Mouse (Mus musculus) liver, embryonic 13.5 days (tissue): ENCODE measurements around the gene Il1rap. TPM values are rescaled to one million over a fixed set of nuclear protein-coding genes. Genes with fewer than 3 reads are reported as not detected.

Source experiments
- ATAC-seq: fragments of 200-750 bp; cut with Nextera tagmentation; 2 replicates; pipeline ENCODE4 v1.8.0; 2017; ENCODE audit warnings: low read depth, mild to moderate bottlenecking, moderate number of reproducible peaks, moderate library complexity
- DNase-seq: peaks from one replicate; pipeline ENCODE4 v3.0.0; 2022
- H3K27ac ChIP-seq: fragments of 300-500 bp; sonication (generic); 2 replicates; pipeline ENCODE4 v1.5.1; 2015; ENCODE audit warnings: moderate library complexity, mild to moderate bottlenecking, inconsistent platforms
- H3K27me3 ChIP-seq: fragments of 300-500 bp; sonication (generic); 2 replicates; pipeline ENCODE4 v1.6.1; 2015; ENCODE audit warnings: mild to moderate bottlenecking, inconsistent platforms
- H3K36me3 ChIP-seq: fragments of 300-500 bp; sonication (generic); 2 replicates; pipeline ENCODE4 v1.6.1; 2015; ENCODE audit warnings: mild to moderate bottlenecking, inconsistent platforms
- H3K4me1 ChIP-seq: fragments of 300-500 bp; sonication (generic); replicated peaks from 2 replicates; pipeline ENCODE4 v1.6.1; 2015; ENCODE audit warnings: inconsistent platforms
- H3K4me2 ChIP-seq: fragments of 300-500 bp; sonication (generic); 2 replicates; pipeline ENCODE4 v1.6.1; 2015; ENCODE audit warnings: inconsistent platforms, mild to moderate bottlenecking, moderate library complexity
- H3K4me3 ChIP-seq: fragments of 300-500 bp; sonication (generic); replicated peaks from 2 replicates; pipeline ENCODE4 v1.5.1; 2015; ENCODE audit warnings: mild to moderate bottlenecking, inconsistent platforms
- H3K9ac ChIP-seq: fragments of 300-500 bp; sonication (generic); 2 replicates; pipeline ENCODE4 v1.6.1; 2015; ENCODE audit warnings: mild to moderate bottlenecking, inconsistent platforms
- H3K9me3 ChIP-seq: fragments of 300-500 bp; sonication (generic); replicated peaks from 2 replicates; pipeline ENCODE4 v1.6.1; 2016; ENCODE audit warnings: inconsistent platforms
- WGBS: fragments of 180-500 bp; shearing (Covaris S2); methylation state at CpG from one replicate; pipeline ENCODE4 v1.1.7; 2015; ENCODE audit not compliant: insufficient replicate concordance; 5-methylcytosine and 5-hydroxymethylcytosine counted together
- polyA plus RNA-seq: library from polyadenylated mRNA; unstranded; fragments of >200 nt; fragmentation: Nextera tagmentation; extraction: Ambion mirVana; gene quantifications from 2 replicates; pipeline ENCODE4 v1.2.1, GENCODE M21; 2015

Il1rap gene
- polyA plus RNA-seq, 1 experiment from 2014 or later = 1.8 TPM

DNA sequence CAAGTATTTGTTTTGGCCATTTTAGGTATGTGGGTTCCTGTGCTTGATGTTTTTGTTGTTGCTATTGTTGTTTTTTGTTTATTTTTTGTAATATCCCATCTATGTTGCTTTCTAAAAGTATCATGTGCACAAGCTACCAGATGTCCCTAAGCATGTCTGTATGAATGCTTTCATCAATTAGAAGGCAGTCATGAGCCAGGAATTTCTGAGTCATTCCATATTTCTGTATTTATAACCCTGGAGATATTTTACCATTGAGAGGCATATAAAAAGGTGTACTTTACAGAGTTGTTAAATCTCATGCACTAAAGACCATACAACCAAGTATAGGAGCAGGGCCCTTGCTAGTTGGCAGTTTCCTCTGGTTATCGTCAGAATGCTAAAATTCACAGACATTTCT lies 41.6 kb downstream of the Il1rap start:
- H3K9ac ChIP-seq = no peak overlapping the region
- WGBS = 76% methylated on average over 1 of the region's 1 CpGs

DNA sequence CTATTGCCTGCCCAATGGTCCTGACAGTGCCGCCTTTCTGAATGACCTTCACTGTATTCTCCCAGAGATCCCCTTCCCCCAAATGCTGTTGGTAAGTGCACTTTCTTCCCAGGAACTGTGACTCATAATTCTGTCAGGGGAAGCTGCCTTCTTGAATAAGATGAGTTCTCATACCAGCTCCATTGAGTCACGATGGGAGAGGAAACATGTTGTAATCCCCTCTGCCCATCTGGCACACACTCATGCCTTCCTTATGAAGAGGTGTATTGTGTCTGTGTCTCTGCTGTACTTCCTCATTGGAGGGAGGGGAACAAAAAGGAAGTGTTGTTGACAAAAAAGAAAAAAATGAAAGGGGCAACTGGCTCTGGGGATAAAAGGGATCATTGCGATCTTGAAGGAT lies 44.6 kb downstream of the Il1rap start:
- no peak overlapping the region for H3K27ac ChIP-seq
- no peak for ATAC-seq
- no peak overlapping the region for H3K4me2 ChIP-seq
- H3K4me1 ChIP-seq = no peaks in the 10 kb centered on the region
- WGBS = 47% methylated on average over 3 of the region's 3 CpGs
- no peak overlapping the region for H3K4me3 ChIP-seq
- DNase-seq = no peak
- H3K27me3 ChIP-seq = no peaks in the 10 kb centered on the region
- H3K9ac ChIP-seq = no peak overlapping the region
- no peaks in the 10 kb centered on the region for H3K36me3 ChIP-seq
- no peaks in the 10 kb centered on the region for H3K9me3 ChIP-seq

More for the DNA sequence above, 41.6 kb downstream of the Il1rap start:
- Histone ChIP-seq H3K4me3 (no peak overlapping the region), H3K4me2 (no peak overlapping the region), H3K4me1 (no peaks in the 10 kb centered on the region), H3K9me3 (no peaks in the 10 kb centered on the region), H3K36me3 (no peaks in the 10 kb centered on the region), H3K27ac (no peak overlapping the region), H3K27me3 (no peaks in the 10 kb centered on the region)
- no peak for DNase-seq
- no peak for ATAC-seq

DNA sequence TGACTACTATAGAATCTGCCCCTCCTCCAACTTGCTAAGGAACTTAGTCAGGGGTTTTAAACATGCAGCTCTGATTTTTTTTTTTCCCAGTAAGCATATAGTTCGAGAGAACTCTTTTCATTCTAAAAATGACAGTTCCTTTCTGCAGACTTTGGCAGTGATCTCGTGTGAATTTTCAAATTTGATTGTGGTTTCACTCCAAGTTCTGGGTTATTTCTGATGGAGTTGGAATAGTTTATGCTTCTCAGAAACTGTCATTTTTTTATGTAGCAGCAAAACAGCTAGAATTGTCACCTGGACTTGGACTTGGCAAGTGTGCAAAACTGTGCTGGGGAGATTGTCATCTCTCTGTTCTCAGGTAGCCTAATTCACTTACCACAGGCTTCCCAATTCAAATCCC lies 53.3 kb downstream of the Il1rap start:
- Histone ChIP-seq H3K36me3 (no peaks in the 10 kb centered on the region), H3K4me2 (no peak overlapping the region), H3K9me3 (no peaks in the 10 kb centered on the region), H3K27ac (no peak overlapping the region), H3K4me3 (no peak overlapping the region), H3K4me1 (no peaks in the 10 kb centered on the region), H3K27me3 (no peaks in the 10 kb centered on the region), H3K9ac (no peak overlapping the region)
- ATAC-seq (no peak), DNase-seq (no peak)
- WGBS = 40% methylated on average over 2 of the region's 2 CpGs

DNA sequence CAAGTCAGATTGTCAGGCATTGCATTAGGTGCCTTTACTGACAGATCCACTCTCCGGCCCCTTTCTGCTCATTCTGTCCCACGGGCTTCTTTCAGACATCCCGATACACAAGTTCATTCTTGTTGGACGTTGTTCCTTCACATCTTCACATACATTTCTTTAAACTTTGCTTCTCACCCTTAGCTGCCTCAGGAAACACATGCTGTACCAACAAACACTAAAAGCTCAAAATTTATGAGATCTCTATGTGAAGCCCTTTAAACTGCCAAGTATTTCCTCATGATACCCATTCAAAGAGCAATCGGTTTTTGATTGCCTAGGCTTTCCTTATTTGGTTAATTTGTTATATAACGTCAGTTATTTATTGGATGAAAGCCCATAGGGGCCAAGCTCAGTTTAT lies 61.6 kb downstream of the Il1rap start:
- ATAC-seq (no peak), DNase-seq (no peak)
- Histone ChIP-seq H3K27me3 (no peaks in the 10 kb centered on the region), H3K9me3 (no peaks in the 10 kb centered on the region), H3K4me2 (no peak overlapping the region), H3K36me3 (no peaks in the 10 kb centered on the region), H3K4me3 (no peak overlapping the region), H3K4me1 (no peaks in the 10 kb centered on the region), H3K9ac (no peak overlapping the region), H3K27ac (no peak overlapping the region)
- 63% methylated on average over 6 of the region's 6 CpGs for WGBS

DNA sequence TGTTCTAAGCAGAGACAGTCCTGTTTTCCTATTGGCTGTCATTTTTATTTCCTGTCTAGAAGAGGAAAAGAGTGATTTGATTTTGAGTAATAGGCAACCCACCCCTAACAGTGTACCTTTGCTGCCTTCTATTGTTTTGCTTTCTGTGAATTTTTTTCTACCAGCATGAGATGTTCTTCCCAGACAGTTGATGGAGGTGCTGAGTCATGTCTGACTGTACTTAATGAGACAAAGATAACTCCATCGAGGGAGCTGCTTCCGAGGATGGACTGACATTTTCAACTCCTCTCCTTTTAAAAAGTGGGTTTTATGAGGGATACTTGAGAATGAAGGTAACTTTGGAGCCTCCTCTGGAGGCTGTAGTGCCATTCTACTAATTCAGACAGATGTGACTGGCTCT lies 64.6 kb downstream of the Il1rap start:
- no peaks in the 10 kb centered on the region for H3K36me3 ChIP-seq
- no peak overlapping the region for H3K27ac ChIP-seq
- no peaks in the 10 kb centered on the region for H3K9me3 ChIP-seq
- ATAC-seq (no peak), DNase-seq (no peak)
- WGBS = 24% methylated on average over 2 of the region's 2 CpGs
- H3K4me2 ChIP-seq = no peak overlapping the region
- no peaks in the 10 kb centered on the region for H3K27me3 ChIP-seq
- no peak overlapping the region for H3K9ac ChIP-seq
- no peak overlapping the region for H3K4me3 ChIP-seq
- no peaks in the 10 kb centered on the region for H3K4me1 ChIP-seq

DNA sequence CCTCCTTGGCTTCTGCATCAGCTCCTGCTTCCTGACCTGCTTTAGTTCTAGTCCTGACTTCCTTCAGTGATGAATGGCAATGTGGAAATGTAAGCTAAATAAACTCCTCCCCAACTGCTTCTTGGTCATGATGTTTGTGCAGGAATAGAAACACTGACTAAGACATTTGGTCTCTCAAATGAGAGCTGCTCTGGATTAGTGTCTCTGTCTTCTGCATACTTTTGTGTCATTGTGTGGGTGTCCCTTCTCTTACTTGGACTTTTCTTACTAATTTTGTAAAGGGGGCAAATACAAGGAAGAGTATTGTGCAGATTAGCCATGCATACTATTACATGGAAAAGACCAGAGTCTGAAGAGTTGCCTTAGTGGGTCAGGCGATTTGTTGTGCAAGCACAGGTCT lies 65.5 kb downstream of the Il1rap start:
- H3K4me1 ChIP-seq = no peaks in the 10 kb centered on the region
- H3K36me3 ChIP-seq = no peaks in the 10 kb centered on the region
- no peaks in the 10 kb centered on the region for H3K27me3 ChIP-seq
- no peaks in the 10 kb centered on the region for H3K9me3 ChIP-seq
- no peak overlapping the region for H3K4me3 ChIP-seq
- ATAC-seq (no peak), DNase-seq (no peak)
- H3K9ac ChIP-seq = no peak overlapping the region
- no peak overlapping the region for H3K27ac ChIP-seq
- WGBS = 36% methylated on average over 1 of the region's 1 CpGs
- no peak overlapping the region for H3K4me2 ChIP-seq

DNA sequence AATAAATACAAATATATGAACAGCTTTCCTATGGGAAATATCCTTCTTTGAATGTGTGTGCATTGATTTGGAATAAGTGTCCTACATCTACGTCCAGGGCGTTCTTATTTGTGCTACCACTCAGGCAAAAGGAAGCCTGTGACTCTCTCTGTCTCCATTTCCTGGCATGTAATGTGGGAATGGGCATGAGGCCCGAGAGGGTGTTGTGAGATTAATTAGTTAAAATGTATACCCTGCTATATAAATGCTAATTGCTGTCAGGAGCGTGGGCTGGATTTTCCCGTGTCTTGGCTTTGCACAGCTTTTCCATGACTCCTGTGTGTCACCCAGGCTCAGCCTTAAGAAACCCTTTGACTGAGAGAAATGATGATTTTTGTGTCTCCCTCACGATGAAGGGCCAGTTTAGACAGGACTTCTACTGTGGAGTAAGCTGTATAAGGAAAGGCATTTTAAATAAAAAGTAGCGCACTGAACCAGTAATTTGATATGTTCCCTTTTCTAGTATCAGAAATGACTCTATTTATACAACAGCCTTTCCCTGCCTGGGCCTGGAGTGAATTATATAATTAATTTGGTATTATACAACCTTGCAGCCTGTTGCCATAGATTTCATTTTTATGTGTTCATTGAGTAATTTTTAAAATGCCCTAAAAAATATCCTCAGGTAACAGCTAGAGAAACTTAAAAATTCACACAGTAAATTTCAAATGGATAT lies 81.4 kb downstream of the Il1rap start:
- no peak for ATAC-seq
- WGBS = 74% methylated on average over 7 of the region's 7 CpGs

DNA sequence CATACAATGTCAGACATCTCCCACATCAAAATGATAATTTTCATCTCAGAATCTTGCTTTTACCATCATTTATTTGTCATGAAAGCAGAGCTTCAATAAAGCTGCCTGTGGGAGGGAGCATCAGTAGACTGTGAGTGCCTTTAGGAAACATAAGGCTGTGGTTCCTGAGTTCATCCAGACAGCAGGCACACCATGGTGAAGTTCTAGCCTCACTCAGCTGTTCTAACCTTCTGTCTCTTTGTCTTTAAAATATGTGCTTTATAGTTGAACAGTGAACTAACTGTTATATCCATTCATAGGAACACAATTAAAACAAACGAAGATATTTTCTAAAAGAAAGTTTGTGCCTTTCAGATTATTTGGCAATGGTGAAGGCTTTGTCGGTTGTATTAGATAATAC lies 84.9 kb downstream of the Il1rap start:
- Histone ChIP-seq H3K9ac (no peak overlapping the region), H3K27me3 (no peaks in the 10 kb centered on the region), H3K4me1 (no peaks in the 10 kb centered on the region), H3K9me3 (no peaks in the 10 kb centered on the region), H3K27ac (no peak overlapping the region), H3K4me3 (no peak overlapping the region), H3K4me2 (no peak overlapping the region), H3K36me3 (no peaks in the 10 kb centered on the region)
- ATAC-seq (no peak), DNase-seq (no peak)
- 68% methylated on average over 2 of the region's 2 CpGs for WGBS

More for the DNA sequence above, 81.4 kb downstream of the Il1rap start:
- no peak overlapping the region for H3K9ac ChIP-seq
- H3K4me2 ChIP-seq = no peak overlapping the region
- H3K4me1 ChIP-seq = no peaks in the 10 kb centered on the region
- H3K4me3 ChIP-seq = no peak overlapping the region
- H3K27ac ChIP-seq = no peak overlapping the region
- DNase-seq = no peak
- no peaks in the 10 kb centered on the region for H3K36me3 ChIP-seq
- no peaks in the 10 kb centered on the region for H3K27me3 ChIP-seq
- no peaks in the 10 kb centered on the region for H3K9me3 ChIP-seq

DNA sequence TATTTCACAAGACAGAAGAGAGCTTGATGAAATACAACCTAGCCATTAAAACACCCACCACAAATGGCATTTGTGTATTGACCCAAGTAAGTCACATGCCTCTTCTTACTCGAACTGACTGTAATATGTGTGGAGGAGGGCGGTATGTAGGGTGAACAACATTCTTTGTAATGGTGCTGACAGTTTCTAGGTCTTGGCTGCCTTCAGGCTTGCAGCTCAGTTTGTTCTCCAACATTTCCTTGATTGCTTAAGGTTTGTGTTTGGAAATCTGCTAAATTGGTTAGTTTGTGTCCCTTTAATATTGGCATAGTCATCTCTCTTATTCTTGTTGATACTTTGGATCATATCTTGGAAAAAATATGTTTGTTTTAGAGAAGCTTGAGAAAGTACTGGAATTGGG lies 87.6 kb downstream of the Il1rap start:
- no peaks in the 10 kb centered on the region for H3K36me3 ChIP-seq
- no peak overlapping the region for H3K4me2 ChIP-seq
- no peaks in the 10 kb centered on the region for H3K27me3 ChIP-seq
- H3K9ac ChIP-seq = no peak overlapping the region
- H3K4me3 ChIP-seq = no peak overlapping the region
- H3K4me1 ChIP-seq = no peaks in the 10 kb centered on the region
- DNase-seq (no peak), ATAC-seq (no peak)
- 54% methylated on average over 2 of the region's 2 CpGs for WGBS
- H3K9me3 ChIP-seq = no peaks in the 10 kb centered on the region
- H3K27ac ChIP-seq = no peak overlapping the region

DNA sequence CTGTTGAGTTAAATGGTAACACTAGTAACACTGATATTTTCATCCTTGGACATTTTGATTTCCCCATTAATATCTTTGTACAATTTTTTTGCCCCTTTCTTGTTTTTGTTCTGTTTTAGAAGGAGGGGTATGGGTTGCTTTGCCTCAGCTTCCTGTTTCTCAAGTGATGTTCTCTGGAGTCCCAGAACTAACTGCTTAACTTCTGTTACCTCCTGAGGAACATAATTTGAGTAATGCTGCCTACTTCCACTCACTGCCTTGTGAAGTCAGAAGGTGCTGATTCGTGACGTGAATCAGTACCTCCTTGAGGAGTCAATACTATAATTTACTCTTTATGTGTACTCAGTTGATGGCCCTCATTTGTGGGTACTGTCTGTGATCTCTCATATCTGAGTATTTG lies 98.9 kb downstream of the Il1rap start:
- Histone ChIP-seq H3K4me1 (no peaks in the 10 kb centered on the region), H3K9ac (no peak overlapping the region), H3K9me3 (no peaks in the 10 kb centered on the region), H3K4me3 (no peak overlapping the region), H3K27ac (no peak overlapping the region), H3K4me2 (no peak overlapping the region), H3K36me3 (no peaks in the 10 kb centered on the region), H3K27me3 (no peaks in the 10 kb centered on the region)
- no peak for ATAC-seq
- no peak for DNase-seq
- WGBS = 69% methylated on average over 2 of the region's 2 CpGs

DNA sequence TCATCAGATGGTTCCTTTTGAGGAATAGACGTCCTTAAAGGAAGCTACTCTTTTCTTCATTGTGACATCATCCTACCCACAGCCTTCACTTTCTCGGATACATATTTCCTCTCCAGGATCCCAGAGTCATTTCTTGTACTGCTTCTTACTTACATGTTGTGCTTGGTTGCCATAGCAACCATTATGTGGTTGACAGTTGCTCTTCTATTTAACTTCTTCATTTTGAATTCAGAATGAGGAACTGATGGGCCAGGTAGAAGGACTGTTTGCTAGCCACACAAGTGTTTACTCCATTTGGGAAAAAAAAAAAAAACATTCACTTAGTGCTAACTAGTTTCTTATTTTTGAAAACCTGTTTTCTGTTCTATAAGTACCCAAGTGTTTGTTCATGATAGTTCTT lies 108.3 kb downstream of the Il1rap start:
- WGBS = 17% methylated on average over 2 of the region's 2 CpGs
- Histone ChIP-seq H3K9ac (no peak overlapping the region), H3K4me3 (no peak overlapping the region), H3K4me1 (no peaks in the 10 kb centered on the region), H3K36me3 (no peaks in the 10 kb centered on the region), H3K27me3 (no peaks in the 10 kb centered on the region), H3K4me2 (no peak overlapping the region), H3K9me3 (no peaks in the 10 kb centered on the region), H3K27ac (no peak overlapping the region)
- DNase-seq = no peak
- no peak for ATAC-seq

DNA sequence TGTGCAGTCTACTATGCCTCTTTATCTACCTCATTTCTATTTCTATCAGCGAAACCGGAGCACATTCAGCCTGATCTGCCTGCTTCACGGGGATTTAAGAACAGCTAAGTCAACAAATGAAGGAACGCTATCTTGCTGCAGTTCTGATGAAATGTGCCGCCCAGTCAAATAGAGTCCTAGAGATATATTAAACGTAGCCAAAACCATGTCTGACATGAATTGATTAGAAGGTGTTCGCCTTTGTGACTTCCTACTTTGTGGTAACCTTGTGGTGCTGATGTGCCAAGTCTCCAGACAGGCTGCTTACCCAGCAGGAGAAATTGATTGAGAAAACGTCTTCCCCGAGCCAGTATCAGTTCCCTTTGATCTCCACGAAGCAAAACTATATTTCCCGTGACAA lies 109.8 kb downstream of the Il1rap start:
- 25% methylated on average over 11 of the region's 11 CpGs for WGBS
- no peak for ATAC-seq
- Histone ChIP-seq H3K9me3 (no peaks in the 10 kb centered on the region), H3K4me3 (no peak overlapping the region), H3K27me3 (no peaks in the 10 kb centered on the region), H3K27ac (no peak overlapping the region), H3K4me2 (no peak overlapping the region), H3K36me3 (no peaks in the 10 kb centered on the region), H3K9ac (no peak overlapping the region), H3K4me1 (no peaks in the 10 kb centered on the region)
- no peak for DNase-seq
